Mouse (Mus musculus) E14TG2a.4 (cell line): ENCODE data around the gene Calcrl.

Experiments used
- H3K27me3 ChIP-seq: 2 replicates; pipeline ENCODE4 v1.6.1; 2014; ENCODE audit warnings: low read length, control low read depth; ENCODE audit not compliant: insufficient read depth
- H3K36me3 ChIP-seq: 2 replicates; pipeline ENCODE4 v1.6.1; 2014; ENCODE audit warnings: low read length, control low read depth; ENCODE audit not compliant: insufficient read depth
- H3K4me1 ChIP-seq: replicated peaks from 2 replicates; pipeline ENCODE4 v1.6.1; 2014; ENCODE audit warnings: low read depth, low read length, control low read depth
- H3K4me3 ChIP-seq: replicated peaks from 2 replicates; pipeline ENCODE4 v1.5.1; 2014; ENCODE audit warnings: mild to moderate bottlenecking, low read length
- H3K9me3 ChIP-seq: 2 replicates; pipeline ENCODE4 v1.6.1; 2014; ENCODE audit warnings: low read length, control low read depth
- CTCF ChIP-seq: conservative IDR thresholded peaks from 2 replicates; pipeline ENCODE4 v1.5.1; 2014; ENCODE audit warnings: low read length
- NANOG ChIP-seq: IDR thresholded peaks from 2 replicates; pipeline ENCODE4 v1.6.1; 2014; ENCODE audit warnings: borderline replicate concordance, low read length, mixed read lengths
- POU5F1 ChIP-seq: IDR thresholded peaks from 2 replicates; pipeline ENCODE4 v1.6.1; 2014; ENCODE audit warnings: low read length, borderline replicate concordance

Gene Calcrl

GRCm38 (mm10) chr2:84362779-84363719, 62.2 kb downstream of the Calcrl start:
- TF ChIP-seq NANOG (no peak), POU5F1 (no peak), CTCF (no peak)

GRCm38 (mm10) chr2:84358690-84359343, 66.4 kb downstream of the Calcrl start:
- Histone ChIP-seq H3K4me1 (no peaks in the 10 kb centered on the region), H3K27me3 (no peaks in the 10 kb centered on the region), H3K36me3 (no peaks in the 10 kb centered on the region), H3K4me3 (no peak overlapping the region), H3K9me3 (no peaks in the 10 kb centered on the region)
- TF ChIP-seq NANOG: no peak

More at GRCm38 (mm10) chr2:84362779-84363719, 62.2 kb downstream of the Calcrl start:
- no peaks in the 10 kb centered on the region for H3K36me3 ChIP-seq
- H3K4me3 ChIP-seq: no peak overlapping the region
- no peaks in the 10 kb centered on the region for H3K27me3 ChIP-seq
- H3K9me3 ChIP-seq: peaks cover 8% of the 10 kb centered on the region
- H3K4me1 ChIP-seq: no peaks in the 10 kb centered on the region

GRCm38 (mm10) chr2:84355281-84355680, 69.9 kb downstream of the Calcrl start:
- H3K4me3 ChIP-seq: no peak overlapping the region
- H3K36me3 ChIP-seq: no peaks in the 10 kb centered on the region
- H3K27me3 ChIP-seq: no peaks in the 10 kb centered on the region
- TF ChIP-seq CTCF (no peak), NANOG (no peak), POU5F1 (no peak)
- no peaks in the 10 kb centered on the region for H3K9me3 ChIP-seq
- no peaks in the 10 kb centered on the region for H3K4me1 ChIP-seq

GRCm38 (mm10) chr2:84347376-84347775, 77.8 kb downstream of the Calcrl start:
- no peaks in the 10 kb centered on the region for H3K9me3 ChIP-seq
- no peak overlapping the region for H3K4me3 ChIP-seq
- TF ChIP-seq POU5F1: no peak
- TF ChIP-seq NANOG: no peak
- no peak for TF ChIP-seq CTCF
- H3K4me1 ChIP-seq: no peaks in the 10 kb centered on the region
- no peaks in the 10 kb centered on the region for H3K27me3 ChIP-seq
- H3K36me3 ChIP-seq: no peaks in the 10 kb centered on the region

GRCm38 (mm10) chr2:84343756-84344155, 81.5 kb downstream of the Calcrl start:
- Histone ChIP-seq H3K9me3 (no peaks in the 10 kb centered on the region), H3K4me3 (no peak overlapping the region), H3K27me3 (no peaks in the 10 kb centered on the region), H3K36me3 (no peaks in the 10 kb centered on the region), H3K4me1 (no peaks in the 10 kb centered on the region)
- no peak for TF ChIP-seq CTCF
- no peak for TF ChIP-seq POU5F1
- no peak for TF ChIP-seq NANOG

GRCm38 (mm10) chr2:84337774-84338450, 87.3 kb downstream of the Calcrl start:
- H3K36me3 ChIP-seq: no peaks in the 10 kb centered on the region
- no peak overlapping the region for H3K4me3 ChIP-seq
- H3K9me3 ChIP-seq: no peaks in the 10 kb centered on the region
- no peaks in the 10 kb centered on the region for H3K27me3 ChIP-seq
- H3K4me1 ChIP-seq: no peaks in the 10 kb centered on the region
- no peak for TF ChIP-seq POU5F1
- no peak for TF ChIP-seq NANOG
- TF ChIP-seq CTCF: no peak

GRCm38 (mm10) chr2:84336331-84336730, 88.9 kb downstream of the Calcrl start:
- no peaks in the 10 kb centered on the region for H3K27me3 ChIP-seq
- H3K9me3 ChIP-seq: no peaks in the 10 kb centered on the region
- no peaks in the 10 kb centered on the region for H3K36me3 ChIP-seq
- no peaks in the 10 kb centered on the region for H3K4me1 ChIP-seq
- no peak overlapping the region for H3K4me3 ChIP-seq
- TF ChIP-seq NANOG: no peak
- no peak for TF ChIP-seq POU5F1
- no peak for TF ChIP-seq CTCF

DNA sequence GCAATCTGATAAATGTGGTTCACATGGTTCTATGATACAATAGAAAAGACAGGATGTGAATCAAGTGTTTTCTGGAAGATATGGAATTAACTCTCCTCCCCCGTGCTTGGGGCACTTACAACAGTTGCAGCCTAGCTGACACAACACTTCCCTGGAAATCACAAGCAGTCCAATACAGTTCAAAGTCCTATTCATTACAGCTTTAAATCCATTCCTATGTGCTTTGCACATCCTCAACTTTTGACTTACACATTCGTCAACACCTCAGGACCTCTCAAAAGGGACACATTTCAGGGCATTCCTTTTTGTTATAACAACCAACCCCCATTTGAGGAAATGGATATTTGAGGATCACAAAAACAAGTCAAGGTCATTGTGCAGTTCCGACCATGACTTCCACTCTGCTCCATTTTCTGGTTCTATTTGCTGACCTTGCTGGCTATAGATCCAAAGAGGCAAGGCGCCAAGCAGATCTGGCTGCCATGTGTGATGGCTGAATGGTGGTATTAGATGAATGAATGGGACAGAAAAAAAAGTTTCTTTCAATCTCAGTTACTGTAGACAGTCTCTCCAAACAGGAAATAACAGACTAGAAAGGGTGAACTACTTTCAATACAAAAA, 108.9 kb downstream of the Calcrl start:
- no peak overlapping the region for H3K4me3 ChIP-seq
- H3K4me1 ChIP-seq: no peaks in the 10 kb centered on the region
- no peak for TF ChIP-seq NANOG
- no peak for TF ChIP-seq CTCF
- TF ChIP-seq POU5F1: no peak
- no peaks in the 10 kb centered on the region for H3K36me3 ChIP-seq
- H3K9me3 ChIP-seq: no peaks in the 10 kb centered on the region
- no peaks in the 10 kb centered on the region for H3K27me3 ChIP-seq
